Mouse (Mus musculus) hindbrain, embryonic 12.5 days (tissue): ENCODE measurements around the gene Gna14. TPM values are rescaled to one million over a fixed set of nuclear protein-coding genes. Genes with fewer than 3 reads are reported as not detected.
A peak's percentile ranks its signal among the peaks of the same experiment; 100 is the strongest.

ENCODE experiments used
- ATAC-seq: fragments of 200-750 bp; cut with Nextera tagmentation; 2 replicates; pipeline ENCODE4 v1.8.0; 2017; ENCODE audit warnings: moderate TSS enrichment; ENCODE audit not compliant: low FRiP score
- H3K27ac ChIP-seq: fragments of 300-500 bp; sonication (generic); 2 replicates; pipeline ENCODE4 v1.5.1; 2016; ENCODE audit warnings: mild to moderate bottlenecking
- H3K27me3 ChIP-seq: fragments of 300-500 bp; sonication (generic); 2 replicates; pipeline ENCODE4 v1.6.1; 2016; ENCODE audit warnings: mild to moderate bottlenecking
- H3K36me3 ChIP-seq: fragments of 300-500 bp; sonication (generic); 2 replicates; pipeline ENCODE4 v1.6.1; 2016; ENCODE audit warnings: mild to moderate bottlenecking
- H3K4me1 ChIP-seq: fragments of 300-500 bp; sonication (generic); 2 replicates; pipeline ENCODE4 v1.6.1; 2016
- H3K4me2 ChIP-seq: fragments of 300-500 bp; sonication (generic); replicated peaks from 2 replicates; pipeline ENCODE4 v1.6.1; 2016; ENCODE audit warnings: mild to moderate bottlenecking
- H3K4me3 ChIP-seq: fragments of 300-500 bp; sonication (generic); 2 replicates; pipeline ENCODE4 v1.5.1; 2016; ENCODE audit warnings: mild to moderate bottlenecking
- H3K9ac ChIP-seq: fragments of 300-500 bp; sonication (generic); 2 replicates; pipeline ENCODE4 v1.6.1; 2016; ENCODE audit warnings: mild to moderate bottlenecking, moderate library complexity
- H3K9me3 ChIP-seq: fragments of 300-500 bp; sonication (generic); replicated peaks from 2 replicates; pipeline ENCODE4 v1.6.1; 2016; ENCODE audit warnings: mild to moderate bottlenecking
- WGBS: fragments of 180-500 bp; shearing (Covaris S2); methylation state at CpG from one replicate; pipeline ENCODE4 v1.1.7; 2016; 5-methylcytosine and 5-hydroxymethylcytosine counted together
- polyA plus RNA-seq: library from polyadenylated mRNA; unstranded; fragments of >200 nt; fragmentation: Nextera tagmentation; extraction: Ambion mirVana; gene quantifications from 2 replicates; pipeline ENCODE4 v1.2.1, GENCODE M21; 2016

The Gna14 gene
- polyA plus RNA-seq, 1 experiment from 2014 or later: 0.80 TPM

- 15% methylated on average over 4 of the region's 4 CpGs for WGBS
- Histone ChIP-seq H3K27me3 (peaks cover 56% of the 10 kb centered on the region), H3K9ac (no peak overlapping the region), H3K36me3 (no peaks in the 10 kb centered on the region), H3K27ac (no peak overlapping the region), H3K9me3 (no peaks in the 10 kb centered on the region), H3K4me3 (no peak overlapping the region), H3K4me1 (peaks cover 27% of the 10 kb centered on the region), H3K4me2 (peak overlapping the region; percentile 56)
- no peak for ATAC-seq
These were observed 1.6 kb downstream of the Gna14 start for GRCm38 (mm10) chr19:16437170-16437483.

GRCm38 (mm10) chr19:16437906-16438305 lies 2.3 kb downstream of the Gna14 start:
- ATAC-seq: no peak

DNA sequence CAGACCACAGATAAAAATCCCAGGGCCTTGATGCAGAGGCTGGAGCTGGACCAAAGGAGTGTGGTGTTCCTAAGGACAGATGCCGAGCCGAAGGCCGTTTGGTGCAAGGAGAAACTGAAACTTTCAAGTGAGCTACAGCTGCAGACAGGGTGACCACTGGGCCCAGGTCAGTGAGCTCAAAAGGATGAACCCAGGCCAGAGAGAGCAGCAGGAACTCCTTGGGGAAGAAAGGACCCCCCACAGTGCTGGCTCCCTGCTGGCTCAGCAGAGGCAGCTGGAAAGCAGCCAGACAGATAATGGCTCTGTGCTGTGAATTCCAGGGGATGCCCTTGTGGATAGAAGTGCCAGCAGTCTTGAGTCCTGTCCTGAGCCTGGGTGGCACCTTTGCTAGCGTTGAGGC lies 3.7 kb downstream of the Gna14 start:
- H3K4me2 ChIP-seq: no peak overlapping the region
- WGBS: 49% methylated on average over 4 of the region's 4 CpGs
- no peak overlapping the region for H3K4me3 ChIP-seq
- H3K9me3 ChIP-seq: no peaks in the 10 kb centered on the region
- no peaks in the 10 kb centered on the region for H3K36me3 ChIP-seq
- H3K27ac ChIP-seq: no peak overlapping the region
- ATAC-seq: no peak
- no peak overlapping the region for H3K9ac ChIP-seq
- H3K27me3 ChIP-seq: peaks cover 49% of the 10 kb centered on the region
- H3K4me1 ChIP-seq: peaks cover 27% of the 10 kb centered on the region

More at GRCm38 (mm10) chr19:16437906-16438305, 2.3 kb downstream of the Gna14 start:
- H3K36me3 ChIP-seq: no peaks in the 10 kb centered on the region
- no peak overlapping the region for H3K4me3 ChIP-seq
- peaks cover 27% of the 10 kb centered on the region for H3K4me1 ChIP-seq
- no peak overlapping the region for H3K9ac ChIP-seq
- no peaks in the 10 kb centered on the region for H3K9me3 ChIP-seq
- H3K4me2 ChIP-seq: no peak overlapping the region
- 51% methylated on average over 5 of the region's 5 CpGs for WGBS
- no peak overlapping the region for H3K27ac ChIP-seq
- H3K27me3 ChIP-seq: peaks cover 54% of the 10 kb centered on the region

DNA sequence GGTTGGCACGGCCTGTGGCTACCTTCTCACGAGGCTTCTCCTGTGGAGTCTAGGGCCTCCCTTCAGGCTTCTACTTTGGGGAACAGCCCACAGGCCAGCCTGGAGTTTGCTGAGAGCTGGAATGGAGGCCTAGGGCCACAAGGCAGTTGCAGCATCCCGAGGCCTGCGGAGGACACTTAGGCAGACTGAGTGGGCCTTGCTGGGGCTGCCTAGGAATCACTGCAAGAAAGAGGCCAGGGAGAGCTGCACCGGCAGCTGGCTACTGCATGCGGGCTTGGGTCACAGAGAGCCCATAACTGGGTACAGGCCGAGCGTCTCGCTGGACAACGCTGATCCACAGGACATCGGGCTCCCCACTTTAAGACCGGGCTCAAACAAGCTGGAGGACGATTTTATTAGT lies 4.3 kb downstream of the Gna14 start:
- no peak for ATAC-seq
- Histone ChIP-seq H3K4me3 (no peak overlapping the region), H3K4me1 (peaks cover 27% of the 10 kb centered on the region), H3K9me3 (no peaks in the 10 kb centered on the region), H3K9ac (no peak overlapping the region), H3K27me3 (peaks cover 44% of the 10 kb centered on the region), H3K4me2 (no peak overlapping the region), H3K27ac (no peak overlapping the region), H3K36me3 (no peaks in the 10 kb centered on the region)
- 56% methylated on average over 13 of the region's 13 CpGs for WGBS

DNA sequence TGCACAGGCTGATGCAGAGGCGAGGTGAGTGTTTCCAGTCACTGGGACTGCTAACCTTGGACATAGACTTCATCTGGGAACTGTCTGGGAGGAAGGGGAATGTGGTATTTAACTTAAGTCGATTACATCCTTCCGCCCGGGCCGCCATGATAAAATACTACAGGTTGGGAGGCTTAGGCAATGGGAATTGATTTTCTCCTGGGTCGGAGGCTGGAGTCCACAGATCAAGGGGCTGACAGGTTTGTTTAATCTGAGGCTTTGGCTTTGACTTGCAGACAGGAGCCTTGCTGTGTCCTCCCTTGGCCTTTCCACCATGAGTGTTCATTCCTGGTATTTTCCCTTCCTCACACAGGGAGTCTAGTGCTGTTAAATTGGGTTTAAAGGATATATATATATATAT lies 5.8 kb downstream of the Gna14 start:
- H3K36me3 ChIP-seq: no peaks in the 10 kb centered on the region
- 88% methylated on average over 6 of the region's 6 CpGs for WGBS
- H3K4me1 ChIP-seq: peaks cover 14% of the 10 kb centered on the region
- no peaks in the 10 kb centered on the region for H3K9me3 ChIP-seq
- H3K27me3 ChIP-seq: peaks cover 30% of the 10 kb centered on the region
- ATAC-seq: no peak
- no peak overlapping the region for H3K4me2 ChIP-seq
- no peak overlapping the region for H3K9ac ChIP-seq
- no peak overlapping the region for H3K4me3 ChIP-seq
- H3K27ac ChIP-seq: no peak overlapping the region

- 84% methylated on average over 5 of the region's 5 CpGs for WGBS
- no peaks in the 10 kb centered on the region for H3K36me3 ChIP-seq
- no peak overlapping the region for H3K4me2 ChIP-seq
- H3K9ac ChIP-seq: no peak overlapping the region
- no peaks in the 10 kb centered on the region for H3K9me3 ChIP-seq
- peaks cover 10% of the 10 kb centered on the region for H3K27me3 ChIP-seq
- no peak for ATAC-seq
- no peak overlapping the region for H3K27ac ChIP-seq
- no peak overlapping the region for H3K4me3 ChIP-seq
- H3K4me1 ChIP-seq: peaks cover 7% of the 10 kb centered on the region; the same call in 1 of the 2 replicates
These were observed 7.8 kb downstream of the Gna14 start for GRCm38 (mm10) chr19:16443335-16443734.

GRCm38 (mm10) chr19:16446612-16447011 lies 11.1 kb downstream of the Gna14 start:
- Histone ChIP-seq H3K9ac (no peak overlapping the region), H3K36me3 (no peaks in the 10 kb centered on the region), H3K27ac (no peak overlapping the region), H3K4me2 (no peak overlapping the region), H3K4me3 (no peak overlapping the region), H3K27me3 (no peaks in the 10 kb centered on the region), H3K4me1 (no peaks in the 10 kb centered on the region), H3K9me3 (no peaks in the 10 kb centered on the region)
- 91% methylated on average over 6 of the region's 6 CpGs for WGBS
- ATAC-seq: no peak

DNA sequence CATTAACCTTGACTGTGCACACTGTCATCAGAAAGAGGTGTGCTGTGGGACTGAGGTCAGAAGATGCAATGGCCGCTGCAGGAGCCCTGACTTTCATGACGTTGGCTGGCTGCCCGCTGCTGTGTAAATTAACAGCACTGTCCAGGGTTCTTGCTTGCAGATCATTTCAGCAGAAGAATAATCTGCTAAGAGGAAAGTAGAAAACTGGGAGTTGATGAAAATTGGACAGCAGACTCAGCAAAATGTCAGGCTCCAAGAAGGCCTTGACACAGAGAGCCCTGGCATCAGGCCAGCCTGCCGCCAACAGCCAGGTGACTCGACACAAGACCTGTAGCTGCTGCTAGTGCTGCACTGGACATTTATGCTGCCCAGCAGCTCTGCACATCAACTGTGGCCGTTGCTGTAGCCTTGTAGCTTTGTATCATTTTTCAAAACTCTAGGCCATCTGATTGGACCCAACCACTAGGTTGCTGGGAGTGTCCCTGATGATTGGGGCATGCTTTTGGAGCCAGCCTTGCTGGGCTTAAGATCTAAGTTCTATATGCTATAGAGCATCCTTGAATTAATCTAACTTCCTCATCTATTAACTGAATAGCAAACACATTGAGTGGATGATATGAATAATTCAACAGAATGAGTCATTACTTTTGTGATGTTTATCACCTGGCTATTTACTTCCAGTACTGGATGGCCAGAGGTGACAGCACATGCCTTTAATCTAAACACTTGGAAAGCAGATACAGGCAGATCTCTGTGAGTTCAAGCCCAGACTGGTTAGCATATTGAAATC lies 12.5 kb downstream of the Gna14 start:
- Histone ChIP-seq H3K9ac (no peak overlapping the region), H3K4me2 (no peak overlapping the region), H3K36me3 (no peaks in the 10 kb centered on the region), H3K4me3 (no peak overlapping the region), H3K9me3 (no peaks in the 10 kb centered on the region), H3K27me3 (no peaks in the 10 kb centered on the region), H3K27ac (no peak overlapping the region), H3K4me1 (no peaks in the 10 kb centered on the region)
- 86% methylated on average over 6 of the region's 6 CpGs for WGBS
- ATAC-seq: no peak

GRCm38 (mm10) chr19:16448796-16449195 lies 13.2 kb downstream of the Gna14 start:
- no peak for ATAC-seq
- Histone ChIP-seq H3K9ac (no peak overlapping the region), H3K27me3 (no peaks in the 10 kb centered on the region), H3K4me2 (no peak overlapping the region), H3K36me3 (no peaks in the 10 kb centered on the region), H3K27ac (no peak overlapping the region), H3K4me1 (no peaks in the 10 kb centered on the region), H3K4me3 (no peak overlapping the region), H3K9me3 (no peaks in the 10 kb centered on the region)
- WGBS: 87% methylated on average over 5 of the region's 5 CpGs

DNA sequence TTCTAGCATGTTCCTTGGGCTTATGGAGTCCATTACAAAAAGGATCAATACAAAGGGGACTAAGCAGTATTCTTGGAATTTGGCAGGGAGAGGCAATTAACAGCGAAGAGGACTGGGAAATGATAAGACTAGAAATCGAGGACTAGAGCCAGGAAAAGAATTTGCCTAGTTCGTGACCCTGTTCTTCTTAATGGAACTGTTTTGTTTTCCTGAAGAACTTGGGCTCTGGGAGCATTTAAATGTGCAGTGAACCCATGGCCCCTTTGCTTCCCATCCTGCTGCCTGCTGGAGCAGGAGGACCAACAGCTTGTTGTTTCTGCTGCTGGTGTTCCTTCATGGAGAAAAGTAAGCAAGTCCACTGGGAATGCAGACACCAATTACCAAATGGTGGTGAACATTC lies 15.3 kb downstream of the Gna14 start:
- H3K27me3 ChIP-seq: no peaks in the 10 kb centered on the region
- no peak overlapping the region for H3K27ac ChIP-seq
- no peaks in the 10 kb centered on the region for H3K4me1 ChIP-seq
- no peaks in the 10 kb centered on the region for H3K36me3 ChIP-seq
- H3K4me3 ChIP-seq: no peak overlapping the region
- no peak overlapping the region for H3K4me2 ChIP-seq
- no peaks in the 10 kb centered on the region for H3K9me3 ChIP-seq
- ATAC-seq: no peak
- WGBS: 66% methylated on average over 3 of the region's 3 CpGs
- H3K9ac ChIP-seq: no peak overlapping the region

GRCm38 (mm10) chr19:16456181-16456580 lies 20.6 kb downstream of the Gna14 start:
- Histone ChIP-seq H3K4me3 (no peak overlapping the region), H3K36me3 (no peaks in the 10 kb centered on the region), H3K4me2 (no peak overlapping the region), H3K27me3 (no peaks in the 10 kb centered on the region), H3K27ac (no peak overlapping the region), H3K4me1 (no peaks in the 10 kb centered on the region), H3K9ac (no peak overlapping the region), H3K9me3 (no peaks in the 10 kb centered on the region)
- ATAC-seq: no peak
- 82% methylated on average over 2 of the region's 2 CpGs for WGBS

- H3K36me3 ChIP-seq: no peaks in the 10 kb centered on the region
- no peak overlapping the region for H3K4me2 ChIP-seq
- ATAC-seq: no peak
- H3K4me1 ChIP-seq: no peaks in the 10 kb centered on the region
- no peak overlapping the region for H3K4me3 ChIP-seq
- H3K27me3 ChIP-seq: no peaks in the 10 kb centered on the region
- H3K9me3 ChIP-seq: no peaks in the 10 kb centered on the region
- no peak overlapping the region for H3K27ac ChIP-seq
- 86% methylated on average over 6 of the region's 6 CpGs for WGBS
- H3K9ac ChIP-seq: no peak overlapping the region
These were observed 21.6 kb downstream of the Gna14 start for GRCm38 (mm10) chr19:16457127-16457526.

DNA sequence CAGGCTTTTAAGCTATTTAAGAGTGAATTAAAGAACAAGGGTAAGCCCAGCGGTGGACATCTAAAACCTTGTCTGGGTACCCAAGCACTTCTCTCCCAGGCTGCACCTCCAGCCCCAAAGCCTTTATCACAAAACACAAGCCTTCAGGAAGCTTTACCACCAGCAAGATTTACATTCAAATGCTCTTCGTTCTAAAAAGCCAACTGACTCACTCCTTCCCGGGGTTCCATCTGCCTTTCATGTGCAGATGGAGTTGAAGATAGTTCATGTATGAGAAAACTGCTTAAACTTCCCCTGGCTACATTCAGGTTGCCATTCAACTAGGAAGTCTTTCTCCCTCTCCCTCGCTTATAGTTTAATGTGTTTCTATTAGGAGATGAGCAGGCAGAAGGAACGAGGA lies 23.8 kb downstream of the Gna14 start:
- Histone ChIP-seq H3K4me3 (no peak overlapping the region), H3K9me3 (no peaks in the 10 kb centered on the region), H3K4me2 (no peak overlapping the region), H3K27ac (no peak overlapping the region), H3K36me3 (no peaks in the 10 kb centered on the region), H3K27me3 (no peaks in the 10 kb centered on the region), H3K4me1 (no peaks in the 10 kb centered on the region), H3K9ac (no peak overlapping the region)
- ATAC-seq: no peak
- WGBS: 53% methylated on average over 5 of the region's 5 CpGs
